Mouse (Mus musculus) MEL (cell line): Measurements from ENCODE around the gene Rtn4rl2.

Source experiments
- HCFC1 ChIP-seq: IDR thresholded peaks from 2 replicates; pipeline ENCODE4 v1.6.1; 2012; ENCODE audit warnings: low read depth, mild to moderate bottlenecking, inconsistent platforms, low read length, improper control_type of control experiment, moderate library complexity
- KAT2A ChIP-seq: conservative IDR thresholded peaks from 2 replicates; pipeline ENCODE4 v1.6.1; 2012; ENCODE audit warnings: low read depth, low read length, improper control_type of control experiment, inconsistent platforms
- MAX ChIP-seq: IDR thresholded peaks from 2 replicates; pipeline ENCODE4 v1.6.1; 2011; ENCODE audit warnings: low read length, improper control_type of control experiment

DNA sequence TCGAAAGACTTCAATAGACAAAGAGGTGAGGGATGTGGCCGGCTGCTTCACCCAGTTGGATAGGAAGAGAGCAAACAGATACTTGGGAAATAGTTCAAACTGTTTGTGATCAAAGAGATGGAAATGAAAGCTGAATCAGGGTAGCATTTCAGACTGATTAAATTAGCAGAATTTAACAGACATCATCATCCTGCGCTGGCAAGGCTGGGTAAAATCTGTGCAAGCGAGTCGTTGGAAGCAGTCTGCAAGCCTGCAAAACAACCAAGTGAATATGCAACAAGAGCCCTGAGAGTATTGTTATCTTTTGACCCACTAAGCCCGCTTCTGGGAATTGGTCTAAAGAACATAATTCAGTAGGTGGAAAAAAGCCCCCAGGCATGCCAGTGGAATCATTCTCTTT lies 6.8 kb upstream of the Rtn4rl2 start:
- TF ChIP-seq HCFC1, result no peak
- no peak for TF ChIP-seq MAX
- no peak for TF ChIP-seq KAT2A
